Mouse (Mus musculus) limb, embryonic 13.5 days (tissue): ENCODE data around the gene Sec14l3. TPM values are rescaled to one million over a fixed set of nuclear protein-coding genes. Genes with fewer than 3 reads are reported as not detected.

Source experiments
- ATAC-seq: fragments of 200-750 bp; cut with Nextera tagmentation; 2 replicates; pipeline ENCODE4 v1.8.0; 2017; ENCODE audit warnings: low read depth, moderate number of reproducible peaks, moderate TSS enrichment; ENCODE audit not compliant: low FRiP score
- H3K27ac ChIP-seq: fragments of 300-500 bp; sonication (generic); 2 replicates; pipeline ENCODE4 v1.5.1; 2015; ENCODE audit warnings: inconsistent platforms, mild to moderate bottlenecking, moderate library complexity
- H3K27me3 ChIP-seq: fragments of 300-500 bp; sonication (generic); 2 replicates; pipeline ENCODE4 v1.6.1; 2015; ENCODE audit warnings: mild to moderate bottlenecking, inconsistent platforms
- H3K36me3 ChIP-seq: fragments of 300-500 bp; sonication (generic); 2 replicates; pipeline ENCODE4 v1.6.1; 2015; ENCODE audit warnings: inconsistent platforms, mild to moderate bottlenecking, moderate library complexity
- H3K4me1 ChIP-seq: fragments of 300-500 bp; sonication (generic); 2 replicates; pipeline ENCODE4 v1.6.1; 2015; ENCODE audit warnings: inconsistent platforms
- H3K4me2 ChIP-seq: fragments of 300-500 bp; sonication (generic); replicated peaks from 2 replicates; pipeline ENCODE4 v1.6.1; 2015; ENCODE audit warnings: inconsistent platforms, mild to moderate bottlenecking, moderate library complexity
- H3K4me3 ChIP-seq: fragments of 300-500 bp; sonication (generic); 2 replicates; pipeline ENCODE4 v1.5.1; 2015; ENCODE audit warnings: moderate library complexity, mild to moderate bottlenecking, inconsistent platforms
- H3K9ac ChIP-seq: fragments of 300-500 bp; sonication (generic); 2 replicates; pipeline ENCODE4 v1.6.1; 2015; ENCODE audit warnings: mild to moderate bottlenecking, inconsistent platforms
- H3K9me3 ChIP-seq: fragments of 300-500 bp; sonication (generic); 2 replicates; pipeline ENCODE4 v1.6.1; 2016; ENCODE audit warnings: inconsistent platforms
- WGBS: fragments of 180-500 bp; shearing (Covaris S2); methylation state at CpG from one replicate; pipeline ENCODE4 v1.1.7; 2015; 5-methylcytosine and 5-hydroxymethylcytosine counted together
- polyA plus RNA-seq: library from polyadenylated mRNA; unstranded; fragments of >200 nt; fragmentation: Nextera tagmentation; extraction: Ambion mirVana; gene quantifications from 2 replicates; pipeline ENCODE4 v1.2.1, GENCODE M21; 2015

Gene Sec14l3
- polyA plus RNA-seq, 1 experiment from 2014 or later = not detected

DNA sequence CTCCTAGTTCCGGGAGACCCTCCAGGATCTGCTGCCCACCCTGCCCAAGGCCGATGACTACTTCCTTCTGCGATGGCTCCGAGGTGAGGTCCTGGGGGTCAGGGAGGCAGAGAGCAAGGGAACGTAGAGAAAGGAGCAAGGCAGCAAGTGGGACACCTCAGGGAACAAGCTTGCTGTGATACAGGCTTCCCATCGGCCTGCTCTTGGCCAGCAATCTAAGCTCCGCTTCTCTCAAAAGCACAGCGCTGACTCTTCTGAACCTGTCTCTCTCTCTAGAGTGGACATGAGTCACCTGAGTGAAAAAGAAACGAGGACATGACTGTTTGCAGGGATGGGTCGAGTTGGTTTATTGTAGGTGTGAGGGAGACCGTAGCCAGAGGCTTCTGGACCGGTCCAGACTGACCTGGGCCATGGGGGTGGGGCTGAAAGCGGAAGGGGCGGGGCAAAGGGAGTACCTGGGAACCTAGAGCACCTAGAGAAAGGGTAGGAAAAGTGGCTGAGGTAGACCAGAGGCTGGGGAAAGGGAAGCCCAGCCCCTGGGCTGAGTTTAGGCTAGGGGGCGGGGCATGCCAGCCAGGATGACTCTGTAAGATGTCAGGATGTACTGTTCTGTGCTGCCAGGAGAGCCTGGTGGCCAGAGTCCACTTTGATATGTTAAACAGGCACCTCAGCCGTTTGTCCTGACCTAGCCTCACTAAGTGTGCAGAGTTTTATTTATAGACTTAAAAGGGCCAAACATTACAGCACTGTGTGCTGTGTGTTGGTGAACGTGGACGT lies 29.3 kb upstream of the Sec14l3 start:
- H3K27me3 ChIP-seq = peaks cover 24% of the 10 kb centered on the region
- no peak for ATAC-seq
- H3K4me2 ChIP-seq = no peak overlapping the region
- H3K9me3 ChIP-seq = no peaks in the 10 kb centered on the region
- no peaks in the 10 kb centered on the region for H3K4me1 ChIP-seq
- H3K36me3 ChIP-seq = no peaks in the 10 kb centered on the region
- 59% methylated on average over 18 of the region's 18 CpGs for WGBS
- no peak overlapping the region for H3K9ac ChIP-seq
- no peak overlapping the region for H3K27ac ChIP-seq
- H3K4me3 ChIP-seq = no peak overlapping the region

DNA sequence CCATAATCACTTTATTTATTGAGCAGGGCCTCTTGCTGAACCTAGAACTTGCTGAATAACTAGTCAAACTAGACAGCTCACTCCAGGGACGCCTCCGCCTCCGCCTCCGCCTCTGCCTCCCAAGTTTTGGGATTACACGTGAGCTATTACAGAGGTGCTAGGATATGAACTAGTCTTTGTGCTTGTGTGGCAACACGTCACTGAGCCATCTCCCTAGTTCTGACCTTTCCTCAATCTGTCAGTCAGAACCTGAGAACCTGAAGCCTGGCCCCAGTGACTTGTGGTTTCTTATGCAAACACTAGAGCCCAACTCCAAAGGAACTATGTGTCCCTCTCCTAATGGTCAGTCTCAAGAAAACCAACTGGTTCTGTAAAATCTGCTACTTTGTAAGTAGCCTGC lies 28.7 kb upstream of the Sec14l3 start:
- whole genome bisulfite sequencing = 89% methylated on average over 6 of the region's 6 CpGs
- Histone ChIP-seq H3K27ac (no peak overlapping the region), H3K9ac (no peak overlapping the region), H3K4me3 (no peak overlapping the region), H3K9me3 (no peaks in the 10 kb centered on the region), H3K4me1 (no peaks in the 10 kb centered on the region), H3K27me3 (peaks cover 22% of the 10 kb centered on the region), H3K4me2 (no peak overlapping the region), H3K36me3 (no peaks in the 10 kb centered on the region)
- ATAC-seq = no peak

DNA sequence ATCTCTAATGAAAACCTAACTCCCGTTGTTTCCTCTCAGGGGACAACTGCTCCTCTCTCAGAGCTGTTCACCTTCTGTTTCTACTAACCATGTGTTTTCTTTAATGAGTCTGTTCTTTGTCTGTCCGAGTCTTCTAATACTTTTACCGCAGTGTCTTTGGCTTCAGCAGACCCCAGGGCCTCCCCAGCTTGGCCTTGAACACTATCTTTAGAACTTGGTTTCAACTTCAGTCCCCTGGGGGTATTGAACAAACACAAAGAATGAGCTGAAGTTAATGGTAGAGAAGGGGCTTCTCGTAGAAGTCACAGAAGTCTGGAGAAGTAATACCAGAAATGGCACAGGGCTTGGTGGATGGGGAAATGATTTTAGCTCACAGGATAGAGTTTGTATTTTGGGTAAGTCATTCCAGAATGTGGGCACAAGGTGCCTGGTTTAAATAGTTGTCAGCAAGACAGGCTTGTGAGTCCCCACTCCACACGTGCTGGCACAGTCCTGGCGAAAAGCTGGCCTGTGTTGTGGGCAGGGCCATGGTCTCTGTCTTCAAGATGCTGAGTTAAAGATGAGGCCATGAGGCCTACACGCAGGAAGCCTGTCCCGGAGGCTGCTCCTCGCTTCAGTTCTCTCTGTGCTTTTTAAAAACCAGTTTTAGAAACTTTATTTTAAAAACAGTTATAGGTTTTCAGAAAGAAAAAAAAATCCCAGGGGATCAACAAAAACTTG lies 28.1 kb upstream of the Sec14l3 start:
- H3K9me3 ChIP-seq = no peaks in the 10 kb centered on the region
- WGBS = 67% methylated on average over 9 of the region's 9 CpGs
- no peak for ATAC-seq
- no peak overlapping the region for H3K9ac ChIP-seq
- no peaks in the 10 kb centered on the region for H3K36me3 ChIP-seq
- H3K27ac ChIP-seq = no peak overlapping the region
- no peaks in the 10 kb centered on the region for H3K4me1 ChIP-seq
- H3K27me3 ChIP-seq = peaks cover 16% of the 10 kb centered on the region
- no peak overlapping the region for H3K4me3 ChIP-seq
- no peak overlapping the region for H3K4me2 ChIP-seq

DNA sequence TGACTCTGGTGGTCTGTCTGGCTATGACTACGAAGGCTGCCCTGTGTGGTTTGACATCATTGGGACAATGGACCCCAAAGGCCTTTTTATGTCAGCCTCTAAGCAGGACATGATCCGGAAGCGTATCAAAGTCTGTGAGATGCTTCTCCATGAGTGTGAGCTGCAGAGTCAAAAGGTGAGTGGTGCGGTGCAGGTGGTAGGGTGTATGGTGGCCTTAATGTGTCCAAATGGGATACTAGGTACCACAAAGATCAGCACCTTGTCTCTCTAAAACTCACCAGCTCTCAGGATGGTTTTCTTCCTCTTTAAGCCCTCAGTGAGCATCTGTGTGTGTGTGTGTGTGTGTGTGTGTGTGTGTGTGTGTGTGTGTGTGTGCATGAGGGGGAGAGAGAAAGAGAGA lies 24.7 kb upstream of the Sec14l3 start:
- no peak overlapping the region for H3K27ac ChIP-seq
- H3K27me3 ChIP-seq = no peaks in the 10 kb centered on the region
- H3K9me3 ChIP-seq = no peaks in the 10 kb centered on the region
- no peak for ATAC-seq
- WGBS = 88% methylated on average over 4 of the region's 4 CpGs
- H3K9ac ChIP-seq = no peak overlapping the region
- no peaks in the 10 kb centered on the region for H3K36me3 ChIP-seq
- no peaks in the 10 kb centered on the region for H3K4me1 ChIP-seq
- H3K4me2 ChIP-seq = no peak overlapping the region
- H3K4me3 ChIP-seq = no peak overlapping the region

DNA sequence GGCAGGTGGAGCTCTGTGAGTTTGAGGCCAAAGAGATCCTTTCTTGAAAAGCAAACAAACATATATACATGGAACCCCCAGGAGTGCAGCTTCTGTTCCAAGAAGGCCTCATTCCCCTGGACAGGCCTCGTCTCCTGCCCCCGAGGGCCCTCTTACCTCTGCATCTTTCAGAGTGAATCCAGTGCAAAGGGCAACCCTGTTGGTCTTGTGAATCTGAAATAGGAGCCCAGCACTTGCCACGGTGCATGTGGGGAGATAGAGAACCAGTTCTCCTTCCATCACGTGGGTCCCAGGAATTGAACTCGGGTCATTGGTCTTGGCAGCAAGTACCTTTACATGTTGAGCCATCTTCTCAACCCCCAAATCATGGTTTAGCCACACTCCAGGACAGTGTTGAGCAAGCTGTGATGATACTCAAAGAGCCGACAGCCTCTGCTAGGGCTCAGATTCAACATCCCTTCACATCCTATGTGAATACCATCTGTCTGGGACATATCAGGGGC lies 23.5 kb upstream of the Sec14l3 start:
- H3K4me2 ChIP-seq = no peak overlapping the region
- H3K4me1 ChIP-seq = no peaks in the 10 kb centered on the region
- H3K27me3 ChIP-seq = no peaks in the 10 kb centered on the region
- no peak overlapping the region for H3K4me3 ChIP-seq
- H3K9me3 ChIP-seq = no peaks in the 10 kb centered on the region
- 81% methylated on average over 6 of the region's 6 CpGs for WGBS
- H3K36me3 ChIP-seq = no peaks in the 10 kb centered on the region
- H3K9ac ChIP-seq = no peak overlapping the region
- no peak for ATAC-seq
- no peak overlapping the region for H3K27ac ChIP-seq

DNA sequence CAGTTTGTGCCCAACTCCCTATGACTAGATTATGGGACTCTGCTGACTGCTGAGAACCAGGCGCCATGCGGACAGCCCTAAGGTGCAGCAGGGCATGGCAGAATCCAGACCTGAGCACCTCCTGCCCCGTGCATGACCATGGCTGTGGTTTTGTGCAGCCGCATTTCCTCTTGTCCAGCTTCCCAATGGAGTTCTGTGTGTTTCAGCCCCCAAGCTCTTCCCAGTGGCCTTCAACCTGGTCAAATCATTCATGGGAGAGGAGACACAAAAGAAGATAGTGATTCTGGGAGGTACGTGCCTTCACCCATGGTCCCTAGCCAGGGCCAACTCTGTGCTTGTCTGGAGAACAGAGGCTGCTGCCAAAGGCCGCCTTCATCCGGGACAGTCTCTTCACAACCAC lies 21.6 kb upstream of the Sec14l3 start:
- Histone ChIP-seq H3K27me3 (no peaks in the 10 kb centered on the region), H3K4me2 (no peak overlapping the region), H3K4me1 (no peaks in the 10 kb centered on the region), H3K9me3 (no peaks in the 10 kb centered on the region), H3K36me3 (no peaks in the 10 kb centered on the region), H3K4me3 (no peak overlapping the region), H3K27ac (no peak overlapping the region), H3K9ac (no peak overlapping the region)
- WGBS = 90% methylated on average over 7 of the region's 7 CpGs
- ATAC-seq = no peak

DNA sequence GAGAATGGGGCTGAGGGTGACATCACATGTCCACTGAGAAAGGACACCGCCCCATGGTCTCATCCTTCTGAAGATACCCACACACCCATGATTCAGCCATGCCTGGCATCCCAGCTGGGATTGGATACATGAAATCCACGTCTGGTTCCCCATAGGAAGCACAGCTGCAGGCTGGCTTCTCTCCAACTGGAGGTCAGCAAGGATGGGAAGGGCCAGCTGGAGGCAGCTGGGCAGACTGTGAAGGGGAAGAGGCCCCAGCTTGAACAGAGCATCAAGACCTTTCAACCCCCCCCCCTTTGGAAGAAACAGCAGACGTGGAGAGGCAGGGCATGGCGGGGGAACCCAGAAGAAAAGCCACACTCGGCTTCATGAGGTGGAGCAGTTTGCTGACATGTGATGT lies 18.1 kb upstream of the Sec14l3 start:
- 77% methylated on average over 5 of the region's 5 CpGs for WGBS
- Histone ChIP-seq H3K4me2 (no peak overlapping the region), H3K4me1 (no peaks in the 10 kb centered on the region), H3K9me3 (no peaks in the 10 kb centered on the region; the same call in 1 of the 2 replicates), H3K4me3 (no peak overlapping the region), H3K9ac (no peak overlapping the region), H3K36me3 (no peaks in the 10 kb centered on the region), H3K27me3 (no peaks in the 10 kb centered on the region), H3K27ac (no peak overlapping the region)
- no peak for ATAC-seq

DNA sequence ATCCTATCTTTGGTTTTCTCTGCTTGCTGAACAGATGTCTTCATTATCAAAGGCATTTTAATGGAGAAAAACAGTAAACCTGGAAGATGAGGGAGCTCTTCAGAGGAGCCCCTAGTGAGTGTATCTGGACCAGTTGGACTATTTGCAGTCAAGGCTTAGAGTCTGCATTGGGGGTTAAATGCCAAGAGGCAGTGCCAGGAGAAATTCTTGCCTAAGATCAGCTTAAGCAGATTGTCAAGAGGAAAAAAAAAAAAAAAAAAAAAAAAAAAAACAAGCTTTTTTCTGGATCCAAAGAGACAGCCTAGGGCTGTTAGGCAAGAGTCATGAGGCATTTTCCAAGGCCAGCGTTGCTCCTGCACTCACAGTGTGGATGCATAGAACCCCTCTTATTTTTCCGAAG lies 16.9 kb upstream of the Sec14l3 start:
- H3K4me1 ChIP-seq = no peaks in the 10 kb centered on the region
- H3K4me2 ChIP-seq = no peak overlapping the region
- no peaks in the 10 kb centered on the region for H3K27me3 ChIP-seq
- no peaks in the 10 kb centered on the region for H3K36me3 ChIP-seq
- no peaks in the 10 kb centered on the region; the same call in 1 of the 2 replicates for H3K9me3 ChIP-seq
- no peak overlapping the region for H3K4me3 ChIP-seq
- no peak overlapping the region for H3K27ac ChIP-seq
- no peak for ATAC-seq
- no peak overlapping the region for H3K9ac ChIP-seq
- 97% methylated on average over 2 of the region's 2 CpGs for WGBS

DNA sequence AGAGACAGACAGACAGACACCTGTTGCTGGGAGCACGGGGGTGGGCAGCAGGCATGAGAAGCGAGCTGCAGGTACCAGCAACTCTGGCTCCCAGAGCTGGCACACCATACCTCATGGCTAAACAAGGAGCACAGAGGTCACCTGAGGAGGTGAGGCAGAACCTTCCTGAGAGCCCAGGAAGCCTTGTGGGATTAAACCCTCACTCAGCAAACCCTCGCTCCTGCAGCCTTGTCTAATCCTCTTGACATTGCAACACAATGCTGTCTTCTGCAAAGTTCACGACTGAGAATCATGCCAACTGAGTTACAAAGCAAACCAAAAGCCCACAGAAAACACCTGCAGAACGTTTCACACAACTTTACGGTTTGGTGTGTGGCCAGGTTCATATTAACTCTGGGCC lies 16.2 kb upstream of the Sec14l3 start:
- Histone ChIP-seq H3K27me3 (no peaks in the 10 kb centered on the region), H3K4me1 (no peaks in the 10 kb centered on the region), H3K9ac (no peak overlapping the region), H3K36me3 (no peaks in the 10 kb centered on the region), H3K4me3 (no peak overlapping the region), H3K27ac (no peak overlapping the region), H3K4me2 (no peak overlapping the region), H3K9me3 (no peaks in the 10 kb centered on the region; the same call in 1 of the 2 replicates)
- no peak for ATAC-seq
- WGBS = 81% methylated on average over 6 of the region's 6 CpGs

DNA sequence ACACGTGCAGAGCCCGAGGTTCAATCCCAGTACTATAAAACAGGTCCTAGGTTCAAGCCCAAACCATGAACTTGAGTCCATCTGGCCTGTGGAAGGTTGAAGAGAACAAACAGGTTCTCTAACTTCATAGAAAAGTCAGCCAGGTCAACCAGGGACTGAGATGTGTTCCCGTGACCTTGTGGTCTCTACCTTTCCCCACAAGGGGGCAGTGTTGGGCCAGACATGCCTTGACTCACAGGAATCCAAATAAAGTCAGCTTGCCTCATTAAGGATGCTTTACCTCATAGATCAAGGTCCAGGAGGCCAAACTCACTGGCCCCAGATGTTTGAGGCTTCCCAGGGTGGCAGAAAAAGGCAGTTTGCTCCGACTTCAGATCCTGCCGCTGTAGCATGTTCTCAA lies 11.1 kb upstream of the Sec14l3 start:
- Histone ChIP-seq H3K9ac (no peak overlapping the region), H3K4me2 (no peak overlapping the region), H3K4me1 (no peaks in the 10 kb centered on the region), H3K36me3 (no peaks in the 10 kb centered on the region), H3K27ac (no peak overlapping the region), H3K27me3 (no peaks in the 10 kb centered on the region), H3K9me3 (no peaks in the 10 kb centered on the region), H3K4me3 (no peak overlapping the region)
- WGBS = 19% methylated on average over 5 of the region's 5 CpGs
- ATAC-seq = no peak

DNA sequence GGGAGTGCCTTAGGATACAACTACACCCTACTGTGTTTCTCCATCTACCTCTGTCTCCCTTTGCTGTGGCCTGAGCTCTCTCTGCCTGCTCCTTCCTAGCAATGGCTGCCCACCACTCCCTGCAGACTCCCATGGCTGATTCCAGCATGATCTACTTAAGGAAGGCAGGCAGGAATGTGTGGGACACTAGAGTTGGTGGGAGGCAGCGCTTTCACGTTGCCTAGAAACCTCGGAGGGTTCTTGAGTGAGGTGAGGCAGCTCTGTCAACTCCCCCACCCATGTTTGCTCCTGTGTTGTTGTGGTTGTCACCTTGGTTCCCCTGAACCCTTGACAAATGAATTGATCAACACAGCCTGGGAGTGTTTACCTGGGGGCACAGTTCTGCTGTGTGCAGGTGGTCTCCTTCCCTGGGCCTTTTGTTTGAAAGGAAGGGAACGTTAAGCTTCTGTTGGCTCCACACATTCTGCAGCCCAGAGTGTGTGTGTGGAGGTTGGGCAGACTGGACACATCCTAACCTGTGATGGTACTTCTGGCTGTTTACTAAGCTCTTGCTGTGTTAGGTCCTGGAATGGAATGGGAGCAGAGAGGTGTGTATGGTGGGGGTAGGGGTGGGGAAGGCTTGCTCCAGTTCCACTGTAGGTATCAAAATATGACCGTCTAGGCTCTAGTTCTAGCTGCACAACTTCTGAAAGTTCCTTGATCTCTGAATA lies 3.6 kb upstream of the Sec14l3 start:
- Histone ChIP-seq H3K27me3 (peaks cover 8% of the 10 kb centered on the region), H3K4me2 (no peak overlapping the region), H3K4me1 (no peaks in the 10 kb centered on the region), H3K9me3 (no peaks in the 10 kb centered on the region), H3K27ac (no peak overlapping the region), H3K9ac (no peak overlapping the region), H3K36me3 (no peaks in the 10 kb centered on the region), H3K4me3 (no peak overlapping the region)
- no peak for ATAC-seq
- WGBS = 75% methylated on average over 5 of the region's 5 CpGs

DNA sequence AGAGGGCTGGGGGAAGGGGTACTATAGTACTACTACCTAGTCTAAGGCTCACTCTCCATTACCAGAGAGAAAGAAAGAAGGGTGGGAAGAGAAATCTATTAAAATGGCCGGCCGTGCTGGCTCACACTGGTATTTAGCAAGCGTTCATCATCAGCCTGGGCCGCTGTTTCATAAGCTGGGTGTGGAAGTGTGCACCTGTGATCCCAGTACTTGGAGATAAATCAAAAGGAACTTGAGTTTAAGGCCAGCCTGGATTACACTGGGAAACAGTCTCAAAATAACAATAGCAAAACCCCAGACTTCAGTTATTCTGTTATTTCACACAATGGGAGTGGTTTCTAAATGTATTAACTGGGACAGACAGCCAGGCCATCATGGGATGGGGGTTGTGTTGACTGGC lies 2.1 kb upstream of the Sec14l3 start:
- Histone ChIP-seq H3K4me2 (no peak overlapping the region), H3K4me1 (no peaks in the 10 kb centered on the region), H3K9ac (no peak overlapping the region), H3K36me3 (no peaks in the 10 kb centered on the region), H3K4me3 (no peak overlapping the region), H3K27me3 (peaks cover 8% of the 10 kb centered on the region), H3K27ac (no peak overlapping the region), H3K9me3 (no peaks in the 10 kb centered on the region)
- 83% methylated on average over 4 of the region's 4 CpGs for WGBS
- no peak for ATAC-seq
